Mouse (Mus musculus): Measurements from ENCODE around the gene Sohlh2.

- TF ChIP-seq CTCF (IDR thresholded peaks at IDR 0.05; ENCODE audit: low read depth, low read length) (no peak), GATA2 (IDR thresholded peaks at IDR 0.05; ENCODE audit: borderline replicate concordance, low read depth, low read length) (no peak)
These were observed 32.0 kb downstream of the Sohlh2 start for GRCm38 (mm10) chr3:55213785-55214184.

Data from G1E (cell line).